Mouse (Mus musculus) embryonic facial prominence, embryonic 11.5 days (tissue): ENCODE data around the gene Mcrip1. TPM values are rescaled to one million over a fixed set of nuclear protein-coding genes. Genes with fewer than 3 reads are reported as not detected.
"Not testable (repeated sequence)": the region's sequence is repeated elsewhere in the genome, so short reads cannot be mapped to it uniquely, and the experiment has no call there.

Experiments used
- ATAC-seq: fragments of 200-750 bp; cut with Nextera tagmentation; replicated peaks from 2 replicates; pipeline ENCODE4 v1.8.0; 2017; ENCODE audit warnings: low read depth; ENCODE audit not compliant: insufficient number of reproducible peaks, low FRiP score, low TSS enrichment
- DNase-seq: peaks from one replicate; pipeline ENCODE4 v3.0.0-alpha.2; 2015; ENCODE audit warnings: low spot score
- H3K27ac ChIP-seq: fragments of 300-500 bp; sonication (generic); replicated peaks from 2 replicates; pipeline ENCODE4 v1.5.1; 2014; ENCODE audit warnings: mild to moderate bottlenecking, low read depth, low read length, control low read depth
- H3K27me3 ChIP-seq: fragments of 300-500 bp; sonication (generic); 2 replicates; pipeline ENCODE4 v1.6.1; 2014; ENCODE audit warnings: mild to moderate bottlenecking, low read length, moderate library complexity, mixed read lengths; ENCODE audit not compliant: control insufficient read depth, insufficient read depth
- H3K36me3 ChIP-seq: fragments of 300-500 bp; sonication (generic); replicated peaks from 2 replicates; pipeline ENCODE4 v1.6.1; 2014; ENCODE audit warnings: low read depth, mild to moderate bottlenecking, low read length, moderate library complexity, mixed read lengths; ENCODE audit not compliant: control insufficient read depth, insufficient read depth
- H3K4me1 ChIP-seq: fragments of 300-500 bp; sonication (generic); 2 replicates; pipeline ENCODE4 v1.6.1; 2014; ENCODE audit warnings: low read length, mixed read lengths; ENCODE audit not compliant: control insufficient read depth, insufficient read depth
- H3K4me2 ChIP-seq: fragments of 300-500 bp; sonication (generic); 2 replicates; pipeline ENCODE4 v1.6.1; 2014; ENCODE audit warnings: low read depth, mild to moderate bottlenecking, control low read depth, low read length, moderate library complexity
- H3K4me3 ChIP-seq: fragments of 300-500 bp; sonication (generic); 2 replicates; pipeline ENCODE4 v1.5.1; 2014; ENCODE audit warnings: low read depth, low read length, control low read depth
- H3K9ac ChIP-seq: fragments of 300-500 bp; sonication (generic); replicated peaks from 2 replicates; pipeline ENCODE4 v1.6.1; 2014; ENCODE audit warnings: mild to moderate bottlenecking, control low read depth, low read length
- H3K9me3 ChIP-seq: fragments of 300-500 bp; sonication (generic); replicated peaks from 2 replicates; pipeline ENCODE4 v1.6.1; 2016; ENCODE audit warnings: mild to moderate bottlenecking, low read length, inconsistent platforms, mixed read lengths; ENCODE audit not compliant: control insufficient read depth
- WGBS: fragments of 180-500 bp; shearing (Covaris S2); extraction: QIAGEN DNeasy Blood & Tissue Kit; methylation state at CpG from one replicate; pipeline ENCODE4 v1.1.7; 2014; 5-methylcytosine and 5-hydroxymethylcytosine counted together
- polyA plus RNA-seq: library from polyadenylated mRNA; unstranded; fragments of >200 nt; fragmentation: Nextera tagmentation; extraction: Ambion mirVana; gene quantifications from 2 replicates; pipeline ENCODE4 v1.2.1, GENCODE M21; 2014

Mcrip1 gene
- polyA plus RNA-seq, 1 experiment from 2014 or later: 223 TPM

DNA sequence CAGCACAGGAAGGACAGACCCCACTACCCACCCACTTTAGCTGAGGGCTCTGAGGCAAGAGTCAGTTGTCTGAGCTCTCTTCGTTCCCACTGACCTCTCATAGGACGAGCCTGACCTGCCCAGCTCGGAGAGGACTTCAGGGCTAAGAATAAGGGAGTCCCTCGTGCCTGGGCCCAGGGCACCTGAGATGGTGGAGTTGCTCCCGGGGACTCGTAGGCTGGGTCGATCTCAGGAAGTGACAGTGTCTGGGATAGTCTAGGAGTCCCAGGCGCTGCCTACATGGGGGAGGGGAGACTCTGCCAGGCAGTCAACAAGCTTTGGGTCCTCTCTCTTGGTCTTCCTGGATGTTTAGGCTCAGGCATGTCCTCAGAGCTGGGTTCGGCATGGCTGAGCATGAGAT is 29.0 kb downstream of the Mcrip1 start:
- Histone ChIP-seq H3K27me3 (no peaks in the 10 kb centered on the region), H3K9ac (no peak overlapping the region), H3K4me3 (no peak overlapping the region), H3K4me2 (no peak overlapping the region), H3K4me1 (no peaks in the 10 kb centered on the region), H3K36me3 (no peaks in the 10 kb centered on the region), H3K9me3 (no peaks in the 10 kb centered on the region), H3K27ac (no peak overlapping the region)
- DNase-seq: no peak
- WGBS: 72% methylated on average over 9 of the region's 9 CpGs
- no peak for ATAC-seq

DNA sequence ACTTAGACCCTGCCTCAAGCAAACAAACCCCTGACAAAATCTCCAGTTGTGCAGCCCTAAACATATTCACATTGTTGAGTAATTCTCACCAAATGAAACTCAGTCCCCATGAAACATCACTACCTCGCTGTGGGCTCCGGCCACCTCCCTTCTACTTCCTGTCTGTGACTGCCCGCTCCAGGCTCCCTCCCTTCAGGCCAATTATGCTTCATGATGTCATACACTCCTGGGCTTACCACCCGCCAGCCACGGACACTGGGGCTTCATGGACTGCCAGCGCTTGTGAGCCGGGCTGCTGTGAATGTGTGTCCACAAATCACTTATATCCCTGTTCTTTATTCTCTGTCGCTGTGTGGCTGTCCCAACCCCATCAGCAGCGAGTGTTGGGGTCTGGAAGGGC is 29.8 kb downstream of the Mcrip1 start:
- Histone ChIP-seq H3K4me1 (no peaks in the 10 kb centered on the region), H3K4me3 (no peak overlapping the region), H3K9me3 (no peaks in the 10 kb centered on the region), H3K36me3 (no peaks in the 10 kb centered on the region), H3K4me2 (no peak overlapping the region), H3K27me3 (no peaks in the 10 kb centered on the region), H3K27ac (no peak overlapping the region), H3K9ac (no peak overlapping the region)
- DNase-seq: peak; percentile 42
- no peak for ATAC-seq
- 39% methylated on average over 9 of the region's 9 CpGs for WGBS

DNA sequence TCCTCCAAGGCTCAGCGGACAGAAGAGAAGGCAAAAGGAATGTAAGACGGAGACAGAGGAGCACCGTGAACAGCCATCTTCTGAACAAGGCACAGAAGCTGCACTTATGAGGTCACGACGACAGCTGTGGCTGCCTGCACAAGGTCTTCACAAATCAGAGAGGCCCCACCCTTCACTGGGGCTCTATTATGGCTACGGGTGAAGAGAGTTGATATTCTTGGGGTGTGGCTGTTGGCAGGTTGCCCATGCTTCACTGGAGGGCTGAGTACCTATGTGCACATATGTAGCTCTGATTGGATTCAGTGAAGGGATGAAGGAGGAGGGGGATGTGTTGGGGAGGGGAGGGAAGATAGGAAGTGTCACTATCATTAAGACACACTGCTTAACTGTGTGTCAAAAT is 31.0 kb downstream of the Mcrip1 start:
- no peak for ATAC-seq
- Histone ChIP-seq H3K4me2 (no peak overlapping the region), H3K27ac (no peak overlapping the region), H3K27me3 (no peaks in the 10 kb centered on the region), H3K9ac (no peak overlapping the region), H3K9me3 (no peaks in the 10 kb centered on the region), H3K36me3 (no peaks in the 10 kb centered on the region), H3K4me1 (no peaks in the 10 kb centered on the region), H3K4me3 (no peak overlapping the region)
- WGBS: 78% methylated on average over 6 of the region's 6 CpGs
- no peak for DNase-seq

DNA sequence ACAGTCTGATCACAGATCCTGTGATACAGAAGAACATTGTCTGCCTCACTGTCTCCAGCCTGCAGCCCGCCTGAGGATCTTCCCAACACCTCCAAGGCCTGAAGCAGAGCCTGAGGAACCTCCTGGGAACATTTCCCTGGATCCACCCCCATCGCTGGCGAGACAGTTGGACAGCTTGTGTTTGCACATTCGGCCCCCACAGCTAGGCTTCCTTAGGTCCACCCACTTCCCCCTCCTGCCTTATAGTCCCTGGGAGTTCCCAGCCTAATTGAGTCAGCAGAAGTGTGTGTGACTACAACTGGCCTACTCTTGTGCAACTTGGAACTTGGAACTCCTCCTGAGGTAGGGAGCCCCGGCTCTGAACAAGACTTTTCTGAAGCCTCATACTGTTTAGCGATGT is 31.5 kb downstream of the Mcrip1 start:
- H3K27me3 ChIP-seq: no peaks in the 10 kb centered on the region
- no peak for DNase-seq
- H3K4me2 ChIP-seq: no peak overlapping the region
- H3K9me3 ChIP-seq: no peaks in the 10 kb centered on the region
- no peaks in the 10 kb centered on the region for H3K4me1 ChIP-seq
- no peak overlapping the region for H3K4me3 ChIP-seq
- WGBS: 62% methylated on average over 6 of the region's 6 CpGs
- ATAC-seq: no peak
- H3K9ac ChIP-seq: no peak overlapping the region
- H3K36me3 ChIP-seq: no peaks in the 10 kb centered on the region
- no peak overlapping the region for H3K27ac ChIP-seq

DNA sequence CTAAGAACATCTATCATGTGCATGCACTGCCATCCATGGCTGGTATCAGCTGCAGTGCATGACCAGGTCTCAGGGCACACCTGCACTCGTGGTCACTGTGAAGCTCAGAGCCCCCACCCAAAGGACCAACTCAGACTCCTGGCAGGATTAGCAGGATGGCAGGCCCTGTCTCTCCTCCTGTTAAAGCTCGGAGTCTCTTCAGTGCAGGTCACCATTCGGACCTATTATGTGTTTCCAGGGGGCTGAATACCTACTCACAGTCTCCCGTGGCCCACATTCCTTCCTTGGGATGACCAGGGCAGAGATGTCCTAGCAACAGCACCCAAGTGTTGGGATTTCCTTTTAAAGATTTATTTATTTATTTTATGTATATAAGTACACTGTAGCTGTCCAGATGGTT is 32.4 kb downstream of the Mcrip1 start:
- Histone ChIP-seq H3K4me1 (no peaks in the 10 kb centered on the region), H3K27ac (no peak overlapping the region), H3K27me3 (no peaks in the 10 kb centered on the region), H3K36me3 (no peaks in the 10 kb centered on the region), H3K4me2 (no peak overlapping the region), H3K9me3 (no peaks in the 10 kb centered on the region), H3K9ac (no peak overlapping the region), H3K4me3 (no peak overlapping the region)
- ATAC-seq (no peak), DNase-seq (no peak)
- WGBS: 80% methylated on average over 4 of the region's 4 CpGs

DNA sequence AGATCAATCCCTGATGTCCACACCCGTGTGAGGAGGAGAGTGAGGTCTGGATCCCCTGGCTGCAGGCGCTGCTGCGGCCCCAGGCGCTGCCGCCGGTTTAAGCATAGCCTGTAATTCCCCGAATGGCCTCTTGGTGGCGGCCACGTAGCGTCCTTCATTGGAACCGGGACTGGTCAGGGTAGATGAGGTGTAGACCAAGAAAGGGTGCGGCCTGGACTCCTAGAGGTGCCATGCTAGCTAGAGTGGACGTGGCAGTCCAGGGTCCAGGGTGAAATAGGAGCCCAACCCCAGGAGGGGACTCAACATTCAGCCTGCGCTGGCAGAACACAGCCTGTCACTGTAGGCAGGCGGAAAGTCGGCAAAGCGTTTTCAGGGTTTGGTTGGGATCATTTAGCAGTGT is 33.9 kb downstream of the Mcrip1 start:
- 18% methylated on average over 17 of the region's 17 CpGs for WGBS

DNA sequence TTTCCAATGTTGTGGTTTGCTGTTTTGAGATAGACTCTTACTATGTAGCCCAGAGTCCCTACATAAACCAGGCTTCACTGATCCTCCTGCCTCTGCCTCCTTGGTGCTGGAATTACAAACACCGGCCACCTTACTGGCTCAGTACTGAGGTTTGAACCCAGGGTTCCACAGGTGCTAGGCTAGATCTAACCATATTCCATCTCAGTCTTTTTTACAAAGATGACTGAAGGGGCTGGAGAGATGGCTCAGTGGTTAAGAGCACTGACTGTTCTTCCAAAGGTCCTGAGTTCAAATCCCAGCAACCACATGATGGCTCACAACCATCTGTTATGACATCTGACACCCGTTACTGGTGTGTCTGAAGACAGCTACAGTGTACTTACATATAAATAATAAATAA is 35.3 kb downstream of the Mcrip1 start:
- not testable (repeated sequence) for H3K4me2 ChIP-seq, DNase-seq, H3K4me1 ChIP-seq, ATAC-seq, H3K27me3 ChIP-seq, H3K36me3 ChIP-seq, H3K27ac ChIP-seq, H3K9ac ChIP-seq, H3K4me3 ChIP-seq, H3K9me3 ChIP-seq
- WGBS: 84% methylated on average over 2 of the region's 2 CpGs

More for the DNA sequence above, 33.9 kb downstream of the Mcrip1 start:
- no peaks in the 10 kb centered on the region; the same call in 1 of the 2 replicates for H3K4me1 ChIP-seq
- ATAC-seq (no peak; the same call in 1 of the 2 replicates), DNase-seq (peak; percentile 85)
- H3K9ac ChIP-seq: no peak overlapping the region
- no peak overlapping the region for H3K4me2 ChIP-seq
- no peaks in the 10 kb centered on the region for H3K9me3 ChIP-seq
- no peaks in the 10 kb centered on the region for H3K36me3 ChIP-seq
- no peak overlapping the region for H3K27ac ChIP-seq
- H3K27me3 ChIP-seq: no peaks in the 10 kb centered on the region
- H3K4me3 ChIP-seq: no peak overlapping the region

DNA sequence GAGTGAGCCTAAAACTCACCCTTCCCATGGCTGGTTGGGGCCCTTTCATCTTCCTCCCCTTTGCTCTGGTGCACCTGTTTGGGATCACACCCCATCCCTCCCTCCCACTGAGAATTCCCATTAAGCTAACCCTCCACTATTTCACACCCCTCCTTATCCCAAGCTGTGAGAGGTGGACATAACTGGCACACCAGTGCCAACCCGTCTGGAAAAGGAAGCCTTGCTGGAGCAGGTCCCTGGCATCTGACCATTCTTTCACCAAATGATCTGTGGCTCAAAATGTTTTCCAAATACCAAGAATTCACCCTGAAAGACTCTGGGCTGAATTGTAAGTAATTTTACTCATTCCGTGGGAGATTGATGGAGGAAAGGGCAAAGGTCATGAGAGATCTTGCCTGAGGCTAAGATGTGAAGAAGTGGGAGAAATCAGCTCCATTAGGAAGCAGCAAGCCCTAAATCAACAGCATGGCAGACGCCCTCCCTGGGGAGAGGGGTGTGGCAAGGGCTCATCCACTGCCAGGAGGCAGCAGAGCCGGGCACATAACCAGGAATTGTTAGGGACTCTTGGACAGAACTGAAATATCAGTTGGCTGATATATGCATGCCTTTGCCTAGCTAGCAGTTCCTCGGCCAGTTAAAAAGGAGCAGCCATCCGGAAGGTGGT is 36.6 kb downstream of the Mcrip1 start:
- Histone ChIP-seq H3K27me3 (no peaks in the 10 kb centered on the region), H3K36me3 (no peaks in the 10 kb centered on the region), H3K9ac (no peak overlapping the region), H3K27ac (no peak overlapping the region), H3K4me2 (no peak overlapping the region), H3K4me1 (no peaks in the 10 kb centered on the region; the same call in 1 of the 2 replicates), H3K9me3 (no peaks in the 10 kb centered on the region), H3K4me3 (no peak overlapping the region)
- WGBS: 35% methylated on average over 6 of the region's 6 CpGs
- no peak for ATAC-seq
- no peak for DNase-seq
